Mouse (Mus musculus) C2C12 (cell line): ENCODE measurements around the gene Folr2. TPM values are rescaled to one million over a fixed set of nuclear protein-coding genes. Genes with fewer than 3 reads are reported as not detected.

Experiments used
- H3K27me3 ChIP-seq: one replicate; pipeline ENCODE4 v1.6.1; 2011; ENCODE audit not compliant: control insufficient read depth, insufficient read depth, insufficient read length
- H3K36me3 ChIP-seq: one replicate; pipeline ENCODE4 v1.6.1; 2011; ENCODE audit not compliant: control insufficient read depth, insufficient read depth
- H3K4me3 ChIP-seq: one replicate; pipeline ENCODE4 v1.5.1; 2011; ENCODE audit warnings: mild to moderate bottlenecking, control low read depth; ENCODE audit not compliant: poor library complexity, insufficient read depth, severe bottlenecking
- H3K79me2 ChIP-seq: one replicate; pipeline ENCODE4 v1.6.1; 2011; ENCODE audit not compliant: control insufficient read depth, insufficient read depth
- H3K79me3 ChIP-seq: one replicate; pipeline ENCODE4 v1.6.1; 2011; ENCODE audit warnings: low read depth, control low read depth
- H3ac ChIP-seq: one replicate; pipeline ENCODE3; 2011; ENCODE audit warnings: low read depth; ENCODE audit not compliant: control insufficient read depth, insufficient read length
- CEBPB ChIP-seq: IDR thresholded peaks from one replicate; pipeline ENCODE4 v1.6.1; 2011; ENCODE audit warnings: low read depth, mild to moderate bottlenecking, control low read depth, moderate library complexity
- CTCF ChIP-seq: IDR thresholded peaks from one replicate; pipeline ENCODE4 v1.5.1; 2011; ENCODE audit not compliant: control insufficient read depth, insufficient read depth, insufficient read length
- FOSL1 ChIP-seq: IDR thresholded peaks from one replicate; pipeline ENCODE4 v1.8.0; 2011; ENCODE audit warnings: mild to moderate bottlenecking, low read length; ENCODE audit not compliant: poor library complexity, insufficient read depth, severe bottlenecking
- MAX ChIP-seq: IDR thresholded peaks from one replicate; pipeline ENCODE4 v1.6.1; 2011; ENCODE audit warnings: mild to moderate bottlenecking, control low read depth
- MYOD1 ChIP-seq: IDR thresholded peaks from one replicate; pipeline ENCODE4 v1.6.1; 2011; ENCODE audit warnings: low read depth; ENCODE audit not compliant: control insufficient read depth, insufficient read length
- MYOG ChIP-seq: IDR thresholded peaks from one replicate; pipeline ENCODE4 v1.6.1; 2011; ENCODE audit not compliant: control insufficient read depth, insufficient read length; ENCODE audit errors: extremely low read depth
- USF1 ChIP-seq: IDR thresholded peaks from one replicate; pipeline ENCODE4 v1.6.1; 2011; ENCODE audit warnings: low read depth, mild to moderate bottlenecking, control low read depth, moderate library complexity
- polyA plus RNA-seq: library from polyadenylated mRNA; unstranded; fragments of >200 nt; fragmentation: generic; extraction: Trizol; gene quantifications from one replicate; pipeline ENCODE4 v1.2.1, GENCODE M21; 2012; ENCODE audit warnings: missing spikeins

Gene Folr2
- polyA plus RNA-seq, 1 experiment = 0.08 TPM

DNA sequence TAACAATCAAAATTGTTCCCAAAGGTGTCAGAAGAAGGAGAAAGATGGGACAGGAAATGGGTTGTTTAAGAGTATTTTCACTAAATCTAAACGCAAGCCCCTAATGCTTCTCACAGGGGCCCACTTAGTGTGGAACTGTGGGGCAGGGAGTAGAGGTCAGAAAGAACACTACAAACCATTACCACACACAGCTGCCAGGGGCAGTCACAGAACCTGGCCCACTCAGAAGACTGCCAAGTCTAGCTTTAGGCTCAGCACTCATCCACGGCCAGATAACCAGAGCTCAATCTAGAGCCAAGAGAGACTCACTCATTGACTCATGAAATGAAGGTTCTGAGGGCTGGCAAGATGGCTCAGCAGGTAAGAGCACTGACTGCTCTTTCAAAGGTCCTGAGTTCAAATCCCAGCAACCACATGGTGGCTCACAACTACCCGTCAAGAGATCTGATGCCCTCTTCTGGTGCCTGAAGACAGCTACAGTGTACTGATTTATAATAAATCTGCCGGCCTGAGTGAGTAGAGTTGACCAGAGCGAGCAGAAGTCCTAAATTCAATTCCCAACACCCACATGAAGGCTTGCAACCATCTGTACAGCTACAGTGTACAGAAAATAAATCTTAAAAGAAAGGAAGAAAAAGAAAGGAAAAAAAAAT lies 21.4 kb downstream of the Folr2 start:
- H3K27me3 ChIP-seq = no peaks in the 10 kb centered on the region
- H3ac ChIP-seq = peak overlapping the region; percentile 4
- peaks cover 49% of the 10 kb centered on the region for H3K36me3 ChIP-seq
- peaks cover 29% of the 10 kb centered on the region for H3K79me3 ChIP-seq
- no peak for TF ChIP-seq USF1
- no peak for TF ChIP-seq MAX
- TF ChIP-seq MYOG = no peak
- no peak for TF ChIP-seq MYOD1
- TF ChIP-seq FOSL1 = no peak
- TF ChIP-seq CEBPB = no peak
- TF ChIP-seq CTCF = no peak
- peak overlapping the region; percentile 61 for H3K4me3 ChIP-seq
- H3K79me2 ChIP-seq = peaks cover 44% of the 10 kb centered on the region

GRCm38 (mm10) chr7:101834903-101835302 lies 22.1 kb downstream of the Folr2 start:
- H3ac ChIP-seq = no peak overlapping the region
- no peak for TF ChIP-seq CEBPB
- no peak for TF ChIP-seq CTCF
- TF ChIP-seq MAX = no peak
- no peak for TF ChIP-seq FOSL1
- no peak for TF ChIP-seq MYOD1
- TF ChIP-seq MYOG = no peak
- TF ChIP-seq USF1 = no peak
- peaks cover 55% of the 10 kb centered on the region for H3K36me3 ChIP-seq
- H3K4me3 ChIP-seq = no peak overlapping the region
- H3K27me3 ChIP-seq = no peaks in the 10 kb centered on the region
- H3K79me2 ChIP-seq = peaks cover 44% of the 10 kb centered on the region
- H3K79me3 ChIP-seq = peaks cover 29% of the 10 kb centered on the region

DNA sequence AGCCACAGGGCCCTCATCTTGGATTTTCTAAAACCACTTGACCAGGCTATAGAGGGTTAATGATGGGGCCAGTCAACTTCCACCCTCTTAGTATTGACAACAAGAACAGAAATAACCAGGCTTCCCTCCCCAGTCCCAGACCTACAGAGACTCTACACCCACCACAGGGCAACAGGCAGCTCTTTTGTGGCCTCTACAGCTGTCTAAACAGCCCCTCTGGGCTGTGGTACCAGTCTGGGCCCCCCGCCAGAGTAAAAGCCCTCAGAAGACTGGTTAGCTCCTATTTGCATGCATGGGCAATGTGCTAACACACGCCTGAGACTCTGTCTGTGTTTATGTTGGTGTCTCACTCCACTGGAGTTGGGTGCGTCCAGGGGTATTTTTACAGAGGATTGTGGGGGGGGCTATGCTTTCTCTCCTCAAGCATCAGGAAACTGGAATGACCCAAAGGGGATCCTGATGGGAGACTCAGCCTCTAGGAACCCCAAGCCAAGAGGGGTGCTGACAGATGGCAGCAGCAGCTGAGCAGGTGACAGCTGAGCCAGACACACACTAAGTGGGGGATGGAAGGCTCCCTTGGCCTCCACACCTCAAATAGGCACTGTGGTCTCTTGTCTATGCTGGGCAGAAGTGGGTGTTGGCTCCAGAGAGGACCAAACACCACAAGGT lies 22.9 kb downstream of the Folr2 start:
- no peaks in the 10 kb centered on the region for H3K27me3 ChIP-seq
- TF ChIP-seq CTCF (no peak), MYOD1 (peak; percentile 75)
- H3K4me3 ChIP-seq = no peak overlapping the region
- peaks cover 44% of the 10 kb centered on the region for H3K79me2 ChIP-seq
- H3K79me3 ChIP-seq = peaks cover 29% of the 10 kb centered on the region
- H3K36me3 ChIP-seq = peaks cover 61% of the 10 kb centered on the region
- no peak overlapping the region for H3ac ChIP-seq

DNA sequence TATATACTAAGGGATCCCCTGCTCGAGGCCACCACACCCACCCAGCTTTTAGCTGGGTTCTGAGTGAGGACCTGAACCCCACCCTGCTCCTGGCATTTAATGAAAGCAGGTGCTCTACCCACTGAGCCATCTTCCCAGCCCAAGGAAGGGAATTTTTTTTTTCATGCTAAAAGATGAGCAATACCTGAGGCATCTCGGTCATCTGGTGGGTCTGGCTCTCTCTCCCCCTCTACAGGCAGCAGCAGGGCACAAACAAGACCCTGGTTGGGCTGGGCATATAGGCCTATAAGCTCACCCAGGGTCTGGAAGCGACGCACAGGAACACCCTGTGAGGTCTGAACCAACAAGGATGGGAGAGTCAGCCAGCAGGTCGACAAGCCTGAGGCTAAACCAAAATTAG lies 23.6 kb downstream of the Folr2 start:
- H3ac ChIP-seq = no peak overlapping the region
- H3K27me3 ChIP-seq = no peaks in the 10 kb centered on the region
- peaks cover 29% of the 10 kb centered on the region for H3K79me3 ChIP-seq
- H3K79me2 ChIP-seq = peaks cover 44% of the 10 kb centered on the region
- no peak overlapping the region for H3K4me3 ChIP-seq
- H3K36me3 ChIP-seq = peaks cover 68% of the 10 kb centered on the region
- TF ChIP-seq USF1 (no peak), MYOD1 (no peak), CTCF (no peak), FOSL1 (no peak), MYOG (no peak), MAX (no peak)

- no peak overlapping the region for H3K4me3 ChIP-seq
- H3K79me2 ChIP-seq = peaks cover 43% of the 10 kb centered on the region
- peaks cover 29% of the 10 kb centered on the region for H3K79me3 ChIP-seq
- no peaks in the 10 kb centered on the region for H3K27me3 ChIP-seq
- H3K36me3 ChIP-seq = peaks cover 77% of the 10 kb centered on the region
- no peak overlapping the region for H3ac ChIP-seq
- no peak for TF ChIP-seq CTCF
- no peak for TF ChIP-seq CEBPB
- no peak for TF ChIP-seq USF1
- no peak for TF ChIP-seq MYOD1
- no peak for TF ChIP-seq FOSL1
- TF ChIP-seq MAX = no peak
- no peak for TF ChIP-seq MYOG
These were observed 24.6 kb downstream of the Folr2 start for GRCm38 (mm10) chr7:101832372-101832771.
